Mouse (Mus musculus) lung, postnatal 0 days (tissue): ENCODE data around the gene Srrm3. TPM values are rescaled to one million over a fixed set of nuclear protein-coding genes. Genes with fewer than 3 reads are reported as not detected.

ENCODE experiments used
- ATAC-seq: fragments of 200-750 bp; cut with Nextera tagmentation; 2 replicates; pipeline ENCODE4 v1.8.0; 2017; ENCODE audit warnings: moderate library complexity
- DNase-seq: peaks from one replicate; pipeline ENCODE4 v3.0.0-alpha.2; 2016; ENCODE audit warnings: low spot score
- H3K27ac ChIP-seq: fragments of 300-500 bp; sonication (generic); 2 replicates; pipeline ENCODE4 v1.5.1; 2014; ENCODE audit warnings: antibody characterized with exemption, mild to moderate bottlenecking, low read length, mixed read lengths
- H3K27me3 ChIP-seq: fragments of 300-500 bp; sonication (generic); replicated peaks from 2 replicates; pipeline ENCODE4 v1.6.1; 2014; ENCODE audit warnings: low read length, mixed read lengths; ENCODE audit not compliant: insufficient read depth
- H3K36me3 ChIP-seq: fragments of 300-500 bp; sonication (generic); 2 replicates; pipeline ENCODE4 v1.6.1; 2014; ENCODE audit warnings: low read length, mixed read lengths; ENCODE audit not compliant: insufficient read depth
- H3K4me1 ChIP-seq: fragments of 300-500 bp; sonication (generic); 2 replicates; pipeline ENCODE4 v1.6.1; 2014; ENCODE audit warnings: antibody characterized with exemption, low read depth, low read length, mixed read lengths; ENCODE audit not compliant: insufficient read depth
- H3K4me2 ChIP-seq: fragments of 300-500 bp; sonication (generic); replicated peaks from 2 replicates; pipeline ENCODE4 v1.6.1; 2014; ENCODE audit warnings: low read depth, mild to moderate bottlenecking, low read length, moderate library complexity, mixed read lengths
- H3K4me3 ChIP-seq: fragments of 300-500 bp; sonication (generic); 2 replicates; pipeline ENCODE4 v1.5.1; 2014; ENCODE audit warnings: low read depth, low read length
- H3K9ac ChIP-seq: fragments of 300-500 bp; sonication (generic); replicated peaks from 2 replicates; pipeline ENCODE4 v1.6.1; 2014; ENCODE audit warnings: low read depth, mild to moderate bottlenecking
- H3K9me3 ChIP-seq: fragments of 300-500 bp; sonication (generic); 2 replicates; pipeline ENCODE4 v1.6.1; 2016; ENCODE audit warnings: low read length, mixed read lengths
- CTCF ChIP-seq: IDR thresholded peaks from 2 replicates; pipeline ENCODE4 v1.5.1; 2016; ENCODE audit warnings: antibody characterized with exemption, mild to moderate bottlenecking
- EP300 ChIP-seq: IDR thresholded peaks from 2 replicates; pipeline ENCODE4 v1.6.1; 2016; ENCODE audit warnings: antibody characterized with exemption, mild to moderate bottlenecking, control low read depth
- WGBS: fragments of 180-500 bp; shearing (Covaris S2); extraction: QIAGEN DNeasy Blood & Tissue Kit; methylation state at CpG from one replicate; pipeline ENCODE4 v1.1.7; 2014; 5-methylcytosine and 5-hydroxymethylcytosine counted together
- polyA plus RNA-seq: library from polyadenylated mRNA; unstranded; fragments of >200 nt; fragmentation: Nextera tagmentation; extraction: Ambion mirVana; gene quantifications from 2 replicates; pipeline ENCODE4 v1.2.1, GENCODE M21; 2015

Gene Srrm3
- polyA plus RNA-seq, 1 experiment from 2014 or later: not detected

- no peak for DNase-seq
- H3K27me3 ChIP-seq: peaks cover 5% of the 10 kb centered on the region
- no peaks in the 10 kb centered on the region for H3K36me3 ChIP-seq
- no peak for TF ChIP-seq EP300
- TF ChIP-seq CTCF: no peak
- no peak overlapping the region for H3K4me2 ChIP-seq
- no peak overlapping the region for H3K9ac ChIP-seq
- no peak overlapping the region for H3K4me3 ChIP-seq
- H3K27ac ChIP-seq: no peak overlapping the region
- ATAC-seq: no peak
- 66% methylated on average over 13 of the region's 13 CpGs for WGBS
- H3K4me1 ChIP-seq: no peaks in the 10 kb centered on the region
- no peaks in the 10 kb centered on the region for H3K9me3 ChIP-seq
Observed at GRCm38 (mm10) chr5:135845676-135846320, 39.1 kb downstream of the Srrm3 start.

- no peak for ATAC-seq
- no peak for DNase-seq
Observed at GRCm38 (mm10) chr5:135847460-135847859, 40.8 kb downstream of the Srrm3 start.

GRCm38 (mm10) chr5:135847881-135848280 is 41.2 kb downstream of the Srrm3 start:
- no peaks in the 10 kb centered on the region for H3K4me1 ChIP-seq
- H3K9ac ChIP-seq: no peak overlapping the region
- H3K4me3 ChIP-seq: no peak overlapping the region
- ATAC-seq (no peak), DNase-seq (no peak)
- no peaks in the 10 kb centered on the region for H3K9me3 ChIP-seq
- 88% methylated on average over 3 of the region's 3 CpGs for WGBS
- no peak overlapping the region for H3K4me2 ChIP-seq
- no peak for TF ChIP-seq CTCF
- TF ChIP-seq EP300: no peak
- H3K36me3 ChIP-seq: no peaks in the 10 kb centered on the region
- no peak overlapping the region for H3K27ac ChIP-seq
- peaks cover 20% of the 10 kb centered on the region for H3K27me3 ChIP-seq

More at GRCm38 (mm10) chr5:135847460-135847859, 40.8 kb downstream of the Srrm3 start:
- Histone ChIP-seq H3K27me3 (peaks cover 18% of the 10 kb centered on the region), H3K36me3 (no peaks in the 10 kb centered on the region), H3K9me3 (no peaks in the 10 kb centered on the region), H3K4me1 (no peaks in the 10 kb centered on the region), H3K9ac (no peak overlapping the region), H3K4me3 (no peak overlapping the region), H3K4me2 (no peak overlapping the region), H3K27ac (no peak overlapping the region)
- TF ChIP-seq CTCF: no peak
- no peak for TF ChIP-seq EP300
- WGBS: 72% methylated on average over 4 of the region's 4 CpGs

- Histone ChIP-seq H3K27ac (no peak overlapping the region), H3K4me2 (no peak overlapping the region), H3K9me3 (no peaks in the 10 kb centered on the region), H3K27me3 (peaks cover 33% of the 10 kb centered on the region), H3K4me1 (no peaks in the 10 kb centered on the region), H3K36me3 (no peaks in the 10 kb centered on the region), H3K4me3 (no peak overlapping the region), H3K9ac (no peak overlapping the region)
- TF ChIP-seq EP300 (no peak), CTCF (no peak)
- WGBS: 1% methylated on average over 15 of the region's 15 CpGs
- DNase-seq: peak; percentile 30
- no peak for ATAC-seq
Observed at GRCm38 (mm10) chr5:135851024-135851423, 44.3 kb downstream of the Srrm3 start.

- H3K9ac ChIP-seq: no peak overlapping the region
- H3K4me3 ChIP-seq: no peak overlapping the region
- TF ChIP-seq EP300 (no peak), CTCF (no peak)
- WGBS: 9% methylated on average over 11 of the region's 14 CpGs
- H3K9me3 ChIP-seq: no peaks in the 10 kb centered on the region
- H3K4me1 ChIP-seq: no peaks in the 10 kb centered on the region
- no peak for DNase-seq
- H3K4me2 ChIP-seq: no peak overlapping the region
- peaks cover 38% of the 10 kb centered on the region for H3K27me3 ChIP-seq
- no peak for ATAC-seq
- no peaks in the 10 kb centered on the region for H3K36me3 ChIP-seq
- no peak overlapping the region for H3K27ac ChIP-seq
Observed at GRCm38 (mm10) chr5:135851481-135851880, 44.8 kb downstream of the Srrm3 start.

GRCm38 (mm10) chr5:135852421-135852820 is 45.7 kb downstream of the Srrm3 start:
- ATAC-seq (no peak), DNase-seq (no peak)
- no peak overlapping the region for H3K27ac ChIP-seq
- H3K4me1 ChIP-seq: no peaks in the 10 kb centered on the region
- H3K4me3 ChIP-seq: no peak overlapping the region
- H3K9me3 ChIP-seq: no peaks in the 10 kb centered on the region
- H3K27me3 ChIP-seq: peaks cover 45% of the 10 kb centered on the region
- 2% methylated on average over 10 of the region's 10 CpGs for WGBS
- H3K9ac ChIP-seq: no peak overlapping the region
- H3K4me2 ChIP-seq: no peak overlapping the region
- no peaks in the 10 kb centered on the region for H3K36me3 ChIP-seq
- TF ChIP-seq EP300 (no peak), CTCF (no peak)
